Mouse (Mus musculus) CH12.LX (cell line): ENCODE results near the gene Stap2. TPM values are rescaled to one million over a fixed set of nuclear protein-coding genes. Genes with fewer than 3 reads are reported as not detected.

Experiments used
- DNase-seq: peaks from one replicate; pipeline ENCODE4 v3.0.0-alpha.2; 2013; ENCODE audit errors: extremely low read depth
- H3K27ac ChIP-seq: 2 replicates; pipeline ENCODE4 v1.5.1; 2012; ENCODE audit warnings: low read depth, mild to moderate bottlenecking, control low read depth, moderate library complexity; ENCODE audit not compliant: insufficient read depth
- H3K27me3 ChIP-seq: replicated peaks from 2 replicates; pipeline ENCODE3; 2012; ENCODE audit warnings: inconsistent platforms
- H3K36me3 ChIP-seq, 2 experiments: replicated peaks in 1 of 2; 2 replicates each; pipeline versions ENCODE3 to v1.6.1; 2012; ENCODE audit warnings: inconsistent platforms in 1 of 2, low read length in 1 of 2, mild to moderate bottlenecking in 1 of 2, mixed read lengths in 1 of 2, moderate library complexity in 1 of 2; ENCODE audit not compliant: control insufficient read depth in 1 of 2, insufficient read depth in 1 of 2
- H3K4me1 ChIP-seq, 2 experiments: 2 replicates each; pipeline ENCODE4 v1.6.1; 2012; ENCODE audit warnings: inconsistent platforms in 1 of 2, moderate library complexity in 1 of 2; ENCODE audit not compliant: insufficient read depth in 2 of 2, control insufficient read depth in 1 of 2
- H3K4me2 ChIP-seq: 2 replicates; pipeline ENCODE4 v1.6.1; 2012; ENCODE audit warnings: low read depth, mild to moderate bottlenecking, control low read depth; ENCODE audit not compliant: poor library complexity, insufficient read depth, severe bottlenecking
- H3K4me3 ChIP-seq, 3 experiments: fragments of 150-350 bp in 1 of 3; sonication (generic) in 1 of 3; replicated peaks in 1 of 3; 2 replicates each; pipeline versions ENCODE3 to v1.5.1; 2011 to 2012; ENCODE audit warnings: low read depth in 2 of 3, low read length in 2 of 3, mild to moderate bottlenecking in 2 of 3, moderate library complexity in 2 of 3, control low read depth in 1 of 3, improper control_type of control experiment in 1 of 3, inconsistent platforms in 1 of 3, mixed read lengths in 1 of 3; ENCODE audit not compliant: poor library complexity in 1 of 3
- H3K79me2 ChIP-seq: replicated peaks from 2 replicates; pipeline ENCODE4 v1.6.1; 2012; ENCODE audit warnings: mild to moderate bottlenecking, moderate library complexity; ENCODE audit not compliant: control insufficient read depth, poor library complexity, insufficient read depth, severe bottlenecking; ENCODE audit errors: extremely low read depth
- H3K9ac ChIP-seq: 2 replicates; pipeline ENCODE4 v1.6.1; 2012; ENCODE audit warnings: low read depth, mild to moderate bottlenecking, control low read depth, moderate library complexity; ENCODE audit not compliant: insufficient read depth
- H3K9me3 ChIP-seq: replicated peaks from 2 replicates; pipeline ENCODE3; 2012; ENCODE audit warnings: low read length, inconsistent platforms, mixed read lengths
- BHLHE40 ChIP-seq: IDR thresholded peaks from 2 replicates; pipeline ENCODE4 v1.6.1; 2011; ENCODE audit warnings: mild to moderate bottlenecking, low read depth, low read length, improper control_type of control experiment
- CTCF ChIP-seq, 2 experiments: IDR thresholded peaks in 1 of 2; conservative IDR thresholded peaks in 1 of 2; 2 replicates each; pipeline ENCODE4 v1.5.1; 2011 to 2012; ENCODE audit warnings: low read depth in 2 of 2, low read length in 2 of 2, improper control_type of control experiment in 1 of 2, inconsistent platforms in 1 of 2, mild to moderate bottlenecking in 1 of 2, moderate library complexity in 1 of 2
- ELF1 ChIP-seq: IDR thresholded peaks from 2 replicates; pipeline ENCODE4 v1.6.1; 2014; ENCODE audit warnings: low read depth, mild to moderate bottlenecking, inconsistent platforms, low read length, improper control_type of control experiment
- HCFC1 ChIP-seq: IDR thresholded peaks from 2 replicates; pipeline ENCODE4 v1.6.1; 2012; ENCODE audit warnings: low read depth, mild to moderate bottlenecking, inconsistent platforms, low read length, improper control_type of control experiment
- IRF4 ChIP-seq: IDR thresholded peaks from 2 replicates; pipeline ENCODE4 v1.6.1; 2014; ENCODE audit warnings: low read depth, mild to moderate bottlenecking, inconsistent platforms, low read length, improper control_type of control experiment
- JUN ChIP-seq: IDR thresholded peaks from 2 replicates; pipeline ENCODE4 v1.6.1; 2011; ENCODE audit warnings: low read depth, mild to moderate bottlenecking, low read length, improper control_type of control experiment, moderate library complexity; ENCODE audit not compliant: insufficient read depth
- MAFK ChIP-seq: IDR thresholded peaks from 2 replicates; pipeline ENCODE4 v1.6.1; 2011; ENCODE audit warnings: low read length, improper control_type of control experiment; ENCODE audit not compliant: insufficient replicate concordance
- MAX ChIP-seq: IDR thresholded peaks from 2 replicates; pipeline ENCODE4 v1.6.1; 2011; ENCODE audit warnings: low read length, improper control_type of control experiment
- MEF2A ChIP-seq: IDR thresholded peaks from 2 replicates; pipeline ENCODE4 v1.6.1; 2014; ENCODE audit warnings: low read depth, mild to moderate bottlenecking, inconsistent platforms, low read length, improper control_type of control experiment, borderline replicate concordance
- MYC ChIP-seq: IDR thresholded peaks from 2 replicates; pipeline ENCODE4 v1.6.1; 2011; ENCODE audit warnings: low read depth, mild to moderate bottlenecking, improper control_type of control experiment, low read length
- NRF1 ChIP-seq: IDR thresholded peaks from 2 replicates; pipeline ENCODE4 v1.6.1; 2014; ENCODE audit warnings: low read depth, mild to moderate bottlenecking, inconsistent platforms, low read length, improper control_type of control experiment, moderate library complexity
- PAX5 ChIP-seq: IDR thresholded peaks from 2 replicates; pipeline ENCODE4 v1.6.1; 2012; ENCODE audit warnings: low read length, inconsistent platforms, mixed read lengths
- RAD21 ChIP-seq: IDR thresholded peaks from 2 replicates; pipeline ENCODE4 v1.6.1; 2011; ENCODE audit warnings: low read depth, mild to moderate bottlenecking, low read length, improper control_type of control experiment, moderate library complexity
- RCOR1 ChIP-seq: conservative IDR thresholded peaks from 2 replicates; pipeline ENCODE4 v1.6.1; 2012; ENCODE audit warnings: low read depth, mild to moderate bottlenecking, inconsistent platforms, low read length, improper control_type of control experiment
- SMC3 ChIP-seq: IDR thresholded peaks from 2 replicates; pipeline ENCODE4 v1.6.1; 2011; ENCODE audit warnings: low read depth, low read length, improper control_type of control experiment
- TCF12 ChIP-seq: IDR thresholded peaks from 2 replicates; pipeline ENCODE4 v1.6.1; 2014; ENCODE audit warnings: low read depth, mild to moderate bottlenecking, inconsistent platforms, low read length, improper control_type of control experiment
- UBTF ChIP-seq: IDR thresholded peaks from 2 replicates; pipeline ENCODE4 v1.6.1; 2012; ENCODE audit warnings: low read depth, mild to moderate bottlenecking, inconsistent platforms, low read length, improper control_type of control experiment, moderate library complexity
- USF1 ChIP-seq: IDR thresholded peaks from 2 replicates; pipeline ENCODE4 v1.6.1; 2014; ENCODE audit warnings: low read depth, mild to moderate bottlenecking, inconsistent platforms, low read length, improper control_type of control experiment
- ZMIZ1 ChIP-seq: IDR thresholded peaks from 2 replicates; pipeline ENCODE4 v1.6.1; 2012; ENCODE audit warnings: low read depth, mild to moderate bottlenecking, inconsistent platforms, low read length, improper control_type of control experiment
- ZNF384 ChIP-seq: IDR thresholded peaks from 2 replicates; pipeline ENCODE4 v1.6.1; 2012; ENCODE audit warnings: low read depth, low read length, improper control_type of control experiment, inconsistent platforms
- dilution Hi-C: fragments of 300-500 bp; cut with MboI; formaldehyde crosslinking; loops from 2 replicates; pipeline ENCODE4 v1.14.3; 2020; ENCODE audit warnings: low sequenced_read_pairs; ENCODE audit not compliant: extremely low pct_unique_long_range_greater_than_20kb, extremely low pct_ligation_motif_present
- in situ Hi-C: fragments of 300-500 bp; cut with MboI; formaldehyde crosslinking; loops from 3 replicates; pipeline ENCODE4 v1.14.3; 2019; ENCODE audit warnings: low sequenced_read_pairs, low pct_ligation_motif_present, low pct_unique_long_range_greater_than_20kb, mixed read lengths
- polyA plus RNA-seq: library from polyadenylated mRNA; unstranded; fragments of >175 nt; gene quantifications from 2 replicates; pipeline ENCODE4 v1.2.1, GENCODE M21; 2012; ENCODE audit warnings: low read depth; ENCODE audit not compliant: insufficient read length
- total RNA-seq, 2 experiments: library from RNA; depleted of rRNA; stranded (reverse); fragments of 300-350 nt in 1 of 2; fragments of >200 nt in 1 of 2; gene quantifications; 2 replicates each; pipeline ENCODE4 v1.2.3; 2012 to 2014

Stap2 gene
- total and polyA plus RNA-seq, 3 experiments, result 0.51 to 3.2 (median 0.52) TPM

GRCm38 (mm10) chr17:56018347-56019131 is 13.2 kb upstream of the Stap2 start:
- H3K27me3 ChIP-seq, result no peaks in the 10 kb centered on the region
- peaks cover 17 to 40% of the 10 kb centered on the region in 2 experiments for H3K4me1 ChIP-seq
- TF ChIP-seq ELF1, result peak; percentile 31; the same call in 1 of the 2 replicates
- TF ChIP-seq MAFK, result no peak
- peak; percentile 36 for TF ChIP-seq RAD21
- no peak for TF ChIP-seq JUN
- peak in 1 of 2 experiments; percentile 59; a peak in 2 of 4 replicates for TF ChIP-seq CTCF (conservative IDR thresholded peaks at IDR 0.05 in 1 of 2, IDR thresholded peaks at IDR 0.05 in 1 of 2; ENCODE audit: low read depth in 2 of 2, low read length in 2 of 2)
- TF ChIP-seq SMC3, result peak; percentile 43
- no peak for TF ChIP-seq PAX5
- no peak for TF ChIP-seq MAX
- H3K4me2 ChIP-seq, result no peak overlapping the region
- no peaks in the 10 kb centered on the region for H3K9me3 ChIP-seq
- H3K36me3 ChIP-seq, result peaks cover 54 to 85% of the 10 kb centered on the region in 2 experiments
- in situ Hi-C loops (no loop called here), dilution Hi-C loops (no loop called here)
- H3K79me2 ChIP-seq, result peaks cover 5% of the 10 kb centered on the region
- H3K27ac ChIP-seq, result no peak overlapping the region
- H3K9ac ChIP-seq, result no peak overlapping the region
- H3K4me3 ChIP-seq, result no peak overlapping the region
- no peak for DNase-seq

DNA sequence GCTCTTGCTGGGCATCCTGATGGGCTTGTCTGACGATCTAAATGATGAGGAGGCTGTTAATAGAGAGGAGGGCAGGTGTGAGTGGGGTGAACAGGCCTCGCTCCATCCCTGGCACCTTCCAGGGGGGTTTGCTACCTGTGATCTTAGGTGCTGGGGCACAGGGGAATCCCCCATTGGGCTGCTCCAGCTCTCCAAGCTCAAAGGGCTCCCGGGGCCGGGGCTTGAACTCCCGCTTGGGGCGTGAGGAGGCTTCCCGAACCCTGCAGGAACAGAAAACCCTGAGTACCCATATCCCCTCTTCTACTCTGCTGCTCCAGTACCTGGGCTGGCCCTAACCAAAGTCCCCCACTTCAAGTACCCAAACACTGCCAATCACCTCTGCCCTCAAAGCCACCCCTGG is 12.5 kb upstream of the Stap2 start:
- Histone ChIP-seq H3K9ac (no peak overlapping the region), H3K4me3 (no peak overlapping the region), H3K79me2 (peaks cover under 1% of the 10 kb centered on the region), H3K27ac (no peak overlapping the region), H3K4me1 (peaks cover 15 to 34% of the 10 kb centered on the region in 2 experiments), H3K36me3 (peaks cover 57 to 83% of the 10 kb centered on the region in 2 experiments), H3K27me3 (no peaks in the 10 kb centered on the region), H3K9me3 (no peaks in the 10 kb centered on the region), H3K4me2 (no peak overlapping the region)
- dilution Hi-C loops (no loop called here), in situ Hi-C loops (no loop called here)
- no peak for DNase-seq
- TF ChIP-seq CTCF (conservative IDR thresholded peaks at IDR 0.05 in 1 of 2, IDR thresholded peaks at IDR 0.05 in 1 of 2; ENCODE audit: low read depth in 2 of 2, low read length in 2 of 2) (no peak), NRF1 (no peak), USF1 (no peak), RCOR1 (no peak), HCFC1 (no peak), MYC (no peak), ELF1 (no peak), ZMIZ1 (no peak), BHLHE40 (no peak), UBTF (no peak), MAX (no peak), JUN (no peak), TCF12 (no peak), PAX5 (no peak), ZNF384 (no peak), MEF2A (no peak), IRF4 (no peak)
